Mouse (Mus musculus) liver, postnatal 0 days (tissue): Measurements from ENCODE around the gene Rbp1.

Source experiments
- CTCF ChIP-seq: sonication (generic); IDR thresholded peaks from 2 replicates; pipeline ENCODE4 v1.5.1; 2016; ENCODE audit warnings: antibody characterized with exemption, low read depth
- EP300 ChIP-seq: IDR thresholded peaks from 2 replicates; pipeline ENCODE4 v1.6.1; 2016; ENCODE audit warnings: antibody characterized with exemption, low read depth, mild to moderate bottlenecking

DNA sequence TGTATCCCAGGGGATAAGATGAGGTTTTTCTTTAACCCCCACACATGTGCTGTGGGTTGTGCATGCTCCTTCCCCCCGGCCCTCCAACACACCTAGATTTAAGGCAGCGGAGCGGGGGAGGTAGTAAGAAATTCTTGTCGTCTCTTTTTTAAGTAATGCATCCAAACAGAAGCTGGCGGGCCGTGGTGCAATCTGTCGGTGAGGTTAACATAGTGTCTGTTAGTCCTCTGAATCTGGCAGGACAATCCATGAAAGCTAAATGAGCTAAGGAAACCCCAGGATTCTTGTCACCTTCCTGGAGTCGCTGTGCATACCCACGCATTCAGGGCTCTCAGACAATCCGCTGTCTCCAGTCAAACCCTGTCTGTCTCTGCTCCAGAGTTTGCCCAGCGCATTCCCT lies 47.9 kb upstream of the Rbp1 start:
- TF ChIP-seq EP300 (no peak), CTCF (no peak)
